Mouse (Mus musculus) heart, embryonic 14.5 days (tissue): ENCODE data around the gene Nid1. TPM values are rescaled to one million over a fixed set of nuclear protein-coding genes. Genes with fewer than 3 reads are reported as not detected.
"Not testable (repeated sequence)": the region's sequence is repeated elsewhere in the genome, so short reads cannot be mapped to it uniquely, and the experiment has no call there.

ENCODE experiments used
- ATAC-seq: fragments of 200-750 bp; cut with Nextera tagmentation; 2 replicates; pipeline ENCODE4 v1.8.0; 2017; ENCODE audit warnings: low read depth, moderate TSS enrichment; ENCODE audit not compliant: insufficient number of reproducible peaks, insufficient read depth, low FRiP score
- H3K27ac ChIP-seq, 2 experiments: fragments of 200-500 bp in 1 of 2; fragments of 300-500 bp in 1 of 2; sonication (generic) in 1 of 2; replicated peaks in 1 of 2; 2 replicates each; pipeline ENCODE4 v1.5.1; 2012 to 2014; ENCODE audit warnings: low read depth in 2 of 2, low read length in 2 of 2, control low read depth in 1 of 2, mild to moderate bottlenecking in 1 of 2, mixed read lengths in 1 of 2; ENCODE audit not compliant: control insufficient read depth in 1 of 2, insufficient read depth in 1 of 2
- H3K27me3 ChIP-seq: fragments of 300-500 bp; sonication (generic); 2 replicates; pipeline ENCODE4 v1.6.1; 2014; ENCODE audit warnings: mild to moderate bottlenecking, low read length, control low read depth; ENCODE audit not compliant: control insufficient read depth, insufficient read depth
- H3K36me3 ChIP-seq: fragments of 300-500 bp; sonication (generic); 2 replicates; pipeline ENCODE4 v1.6.1; 2014; ENCODE audit warnings: mild to moderate bottlenecking, control low read depth, low read length, mixed read lengths; ENCODE audit not compliant: control insufficient read depth, insufficient read depth
- H3K4me1 ChIP-seq, 2 experiments: fragments of 200-500 bp in 1 of 2; fragments of 300-500 bp in 1 of 2; sonication (generic) in 1 of 2; 2 replicates each; pipeline ENCODE4 v1.6.1; 2012 to 2014; ENCODE audit warnings: low read length in 2 of 2, control low read depth in 1 of 2, mixed read lengths in 1 of 2; ENCODE audit not compliant: control insufficient read depth in 2 of 2, insufficient read depth in 2 of 2
- H3K4me2 ChIP-seq: fragments of 300-500 bp; sonication (generic); 2 replicates; pipeline ENCODE4 v1.6.1; 2014; ENCODE audit warnings: mild to moderate bottlenecking, low read length
- H3K4me3 ChIP-seq, 2 experiments: fragments of 200-500 bp in 1 of 2; fragments of 300-500 bp in 1 of 2; sonication (generic) in 1 of 2; 2 replicates each; pipeline ENCODE4 v1.5.1; 2012 to 2014; ENCODE audit warnings: low read length in 2 of 2, mild to moderate bottlenecking in 2 of 2, control low read depth in 1 of 2, low read depth in 1 of 2, moderate library complexity in 1 of 2; ENCODE audit not compliant: control insufficient read depth in 1 of 2, insufficient read depth in 1 of 2
- H3K9ac ChIP-seq: fragments of 300-500 bp; sonication (generic); 2 replicates; pipeline ENCODE4 v1.6.1; 2014; ENCODE audit warnings: mild to moderate bottlenecking, low read length
- H3K9me3 ChIP-seq: fragments of 300-500 bp; sonication (generic); 2 replicates; pipeline ENCODE4 v1.6.1; 2016; ENCODE audit warnings: low read length, control low read depth; ENCODE audit not compliant: control insufficient read depth
- WGBS: fragments of 180-500 bp; shearing (Covaris S2); extraction: QIAGEN DNeasy Blood & Tissue Kit; methylation state at CpG from one replicate; pipeline ENCODE4 v1.1.7; 2014; 5-methylcytosine and 5-hydroxymethylcytosine counted together
- polyA plus RNA-seq: library from polyadenylated mRNA; unstranded; fragments of >200 nt; fragmentation: Nextera tagmentation; extraction: Ambion mirVana; gene quantifications from 2 replicates; pipeline ENCODE4 v1.2.1, GENCODE M21; 2014

The Nid1 gene
- polyA plus RNA-seq, 1 experiment from 2014 or later: 85.4 TPM

DNA sequence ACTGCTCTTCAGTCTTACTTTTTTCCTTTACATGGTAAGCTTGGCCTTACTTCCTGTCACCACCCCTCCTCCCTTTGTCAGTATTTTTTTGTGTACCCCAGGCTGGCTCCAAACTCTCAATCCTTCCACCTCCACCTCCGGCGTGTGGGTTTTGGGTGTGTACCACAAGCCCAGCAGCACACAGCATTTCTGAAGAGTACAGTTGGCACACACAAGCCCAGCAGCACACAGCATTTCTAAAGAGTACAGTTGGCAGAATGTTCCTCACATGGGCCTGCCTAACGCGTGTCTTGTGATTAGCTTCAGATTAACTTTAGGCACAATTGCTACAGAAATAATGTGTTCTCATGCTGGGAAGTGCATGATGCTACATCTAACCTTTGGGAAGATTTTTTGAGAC lies 93.6 kb downstream of the Nid1 start:
- H3K27me3 ChIP-seq: no peaks in the 10 kb centered on the region
- no peak for ATAC-seq
- no peaks in the 10 kb centered on the region for H3K36me3 ChIP-seq
- 69% methylated on average over 4 of the region's 4 CpGs for WGBS
- no peaks in the 10 kb centered on the region for H3K9me3 ChIP-seq
- no peak overlapping the region for H3K9ac ChIP-seq
- H3K4me3 ChIP-seq: no peak overlapping the region
- H3K27ac ChIP-seq: no peak overlapping the region
- peaks cover 13 to 18% of the 10 kb centered on the region in 2 experiments for H3K4me1 ChIP-seq
- no peak overlapping the region for H3K4me2 ChIP-seq

DNA sequence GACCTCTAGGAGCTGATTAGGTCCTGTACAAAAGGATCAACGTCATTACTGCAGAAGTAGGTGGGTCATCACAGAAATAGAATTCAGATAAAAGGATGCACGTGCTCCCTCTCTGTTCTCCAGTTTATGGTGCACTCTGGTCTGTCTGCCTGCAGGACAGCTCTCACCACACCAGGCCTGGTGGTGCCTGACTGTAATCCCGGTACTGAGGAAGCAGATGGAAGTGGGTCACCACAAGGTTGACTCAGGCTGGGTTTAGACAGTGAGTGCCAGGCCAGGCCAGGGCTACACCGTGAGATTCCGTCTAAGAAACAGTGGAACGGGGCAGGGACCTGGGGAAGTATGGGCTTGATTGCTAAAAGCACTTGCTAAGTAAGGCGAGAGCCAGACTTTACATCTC lies 94.6 kb downstream of the Nid1 start:
- Histone ChIP-seq H3K36me3 (no peaks in the 10 kb centered on the region), H3K4me2 (no peak overlapping the region), H3K27ac (no peak overlapping the region), H3K9me3 (no peaks in the 10 kb centered on the region), H3K4me1 (peaks cover 13 to 18% of the 10 kb centered on the region in 2 experiments), H3K9ac (no peak overlapping the region), H3K4me3 (no peak overlapping the region), H3K27me3 (no peaks in the 10 kb centered on the region)
- 63% methylated on average over 7 of the region's 7 CpGs for WGBS
- no peak for ATAC-seq

DNA sequence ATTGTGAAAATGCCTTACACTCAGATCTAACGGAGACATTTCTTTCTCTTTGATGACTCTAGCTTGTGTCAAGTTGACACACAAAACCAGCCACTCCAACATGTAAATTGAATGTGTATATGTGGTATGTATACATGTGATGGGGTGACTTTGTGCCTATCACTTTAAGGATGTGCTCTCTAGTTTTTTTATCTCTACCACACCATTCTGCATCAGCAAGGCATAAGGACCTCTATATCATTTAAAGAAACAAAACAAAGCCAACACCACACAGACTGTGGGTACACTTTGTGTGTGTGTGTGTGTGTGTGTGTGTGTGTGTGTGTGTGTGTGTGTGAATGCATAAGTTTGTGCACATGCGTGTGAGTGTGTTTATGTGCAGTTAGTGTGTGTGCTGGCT lies 99.2 kb downstream of the Nid1 start:
- Histone ChIP-seq H3K36me3 (no peaks in the 10 kb centered on the region), H3K27ac (no peak overlapping the region), H3K4me2 (no peak overlapping the region), H3K9ac (no peak overlapping the region), H3K27me3 (no peaks in the 10 kb centered on the region), H3K4me3 (no peak overlapping the region), H3K4me1 (peaks cover 14 to 15% of the 10 kb centered on the region in 2 experiments), H3K9me3 (no peaks in the 10 kb centered on the region)
- ATAC-seq: no peak
- WGBS: 93% methylated on average over 2 of the region's 2 CpGs

DNA sequence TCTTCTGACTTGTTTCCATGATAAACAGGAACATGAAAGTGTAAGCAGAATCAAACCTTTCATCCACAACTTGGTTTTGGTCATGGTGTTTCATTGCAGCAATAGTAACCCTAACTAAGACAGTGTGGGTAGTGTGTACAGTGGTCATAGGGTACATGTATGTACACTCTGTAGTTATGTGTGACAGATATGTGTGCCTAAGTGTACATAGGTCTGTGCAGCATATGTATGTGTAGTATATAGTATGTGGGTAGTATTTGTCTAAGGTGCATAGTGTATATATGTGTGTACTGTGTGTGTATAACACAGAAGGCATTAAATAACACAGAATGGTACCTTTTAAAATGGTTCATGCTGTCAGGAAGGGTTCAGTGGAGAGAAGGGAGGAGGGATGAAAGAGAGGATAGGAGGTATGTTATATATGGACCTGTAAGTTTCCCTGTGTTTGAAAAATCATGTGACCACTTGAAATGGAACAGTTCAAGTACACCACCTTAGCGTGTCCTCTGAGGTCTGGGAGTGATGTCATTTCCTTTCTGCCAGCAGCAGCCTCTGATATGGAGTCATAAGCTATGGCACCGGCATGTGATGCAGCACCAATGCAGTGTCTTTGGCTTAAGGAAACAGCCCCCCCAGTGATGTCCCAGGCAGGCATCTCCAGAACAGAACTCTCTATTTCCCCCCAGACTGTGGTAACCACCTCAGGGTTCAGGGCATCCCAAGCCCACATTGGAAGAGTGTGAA lies 100.1 kb downstream of the Nid1 start:
- ATAC-seq: no peak

DNA sequence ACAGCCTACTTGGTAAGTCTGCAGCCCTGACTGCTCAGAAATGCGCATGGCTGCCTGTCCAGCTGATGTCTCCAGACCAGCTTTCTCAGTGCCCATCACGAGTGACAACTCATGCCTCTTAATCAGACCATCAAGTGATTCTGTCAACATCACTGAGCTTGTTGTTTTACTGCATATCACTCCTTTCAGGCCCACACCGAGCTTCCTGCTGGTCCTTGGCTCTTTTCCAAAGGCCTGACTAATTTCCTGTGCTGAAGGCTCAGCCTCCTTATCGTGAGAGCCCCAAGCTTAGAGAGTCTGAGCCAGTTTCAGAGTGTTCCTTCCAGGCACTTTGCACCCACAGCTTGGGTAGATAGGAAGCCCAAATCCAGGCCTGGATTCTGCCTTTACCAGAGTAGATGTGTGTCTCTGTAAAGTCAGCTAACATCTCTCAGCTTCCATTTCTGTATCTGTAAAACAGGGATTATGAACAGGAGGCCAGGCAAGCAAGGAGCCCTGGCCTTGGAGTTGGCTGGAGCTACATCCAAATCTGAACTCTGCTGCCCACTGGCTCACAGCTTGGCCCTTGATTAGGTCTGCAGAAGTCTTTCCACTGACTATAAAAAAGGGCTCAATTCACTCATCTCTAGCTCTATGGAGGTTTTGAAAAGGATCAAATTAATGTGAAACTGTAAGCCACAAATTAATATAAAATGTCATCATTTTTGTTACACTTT lies 101.4 kb downstream of the Nid1 start:
- Histone ChIP-seq H3K4me3 (no peak overlapping the region), H3K36me3 (no peaks in the 10 kb centered on the region), H3K27me3 (no peaks in the 10 kb centered on the region), H3K27ac (peak overlapping the region; percentile 61 to 80), H3K4me2 (0 out of 2 replicates have a peak overlapping the region, but pooled peaks have one; percentile 6), H3K9ac (no peak overlapping the region), H3K4me1 (peaks cover 6 to 9% of the 10 kb centered on the region in 2 experiments), H3K9me3 (no peaks in the 10 kb centered on the region)
- 3% methylated on average over 4 of the region's 4 CpGs for WGBS
- ATAC-seq: peak; percentile 89

More for the DNA sequence above, 100.1 kb downstream of the Nid1 start:
- Histone ChIP-seq H3K27ac (no peak overlapping the region), H3K27me3 (no peaks in the 10 kb centered on the region), H3K4me2 (no peak overlapping the region), H3K4me1 (peaks cover 8 to 9% of the 10 kb centered on the region in 2 experiments), H3K36me3 (no peaks in the 10 kb centered on the region), H3K9me3 (no peaks in the 10 kb centered on the region), H3K4me3 (no peak overlapping the region), H3K9ac (no peak overlapping the region)
- 38% methylated on average over 2 of the region's 2 CpGs for WGBS

DNA sequence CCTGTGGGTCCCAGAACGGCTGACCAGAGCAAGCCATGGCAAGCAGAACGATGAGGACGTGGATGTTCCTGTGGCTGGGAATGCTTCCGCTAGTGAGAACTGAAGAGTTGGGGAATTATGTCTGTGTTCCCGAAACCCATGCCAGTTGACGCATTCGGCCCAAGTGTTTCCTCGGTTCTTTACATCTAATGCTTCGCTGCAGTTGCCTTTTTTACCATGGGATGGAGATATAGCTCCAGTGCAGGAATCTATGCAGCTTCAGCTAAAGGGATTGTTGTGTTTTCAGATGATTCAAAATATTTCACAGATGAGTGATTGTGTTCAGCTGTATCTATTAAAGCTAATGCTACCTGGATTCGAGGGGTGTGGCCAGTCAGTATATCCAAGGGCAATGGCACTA lies 105.7 kb downstream of the Nid1 start:
- H3K27ac ChIP-seq, H3K4me1 ChIP-seq, ATAC-seq, H3K36me3 ChIP-seq, H3K27me3 ChIP-seq, H3K4me3 ChIP-seq, H3K9ac ChIP-seq, H3K9me3 ChIP-seq, H3K4me2 ChIP-seq: not testable (repeated sequence)
- 87% methylated on average over 10 of the region's 10 CpGs for WGBS

DNA sequence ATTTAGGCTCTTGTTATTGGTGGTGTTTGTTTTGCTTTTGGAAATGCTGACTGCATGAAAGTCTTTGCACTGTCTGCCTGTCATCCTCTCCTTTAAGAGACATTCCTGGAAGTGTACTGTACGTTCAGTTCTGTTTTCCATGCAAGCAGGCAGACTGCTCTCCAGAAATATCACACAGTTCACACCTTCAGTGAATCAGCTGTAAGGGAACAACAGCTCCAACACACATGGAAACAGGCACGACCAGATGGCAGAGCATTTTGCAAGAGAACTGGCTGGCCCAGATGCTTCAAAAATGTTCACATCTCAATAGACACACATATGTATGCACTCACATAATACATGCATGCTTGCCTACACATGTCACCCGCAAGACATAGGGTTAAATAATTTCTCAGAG lies 109.4 kb downstream of the Nid1 start:
- no peaks in the 10 kb centered on the region for H3K9me3 ChIP-seq
- H3K4me1 ChIP-seq: peaks cover 3 to 12% of the 10 kb centered on the region in 2 experiments; a peak in 2 of 4 replicates
- H3K27ac ChIP-seq: no peak overlapping the region
- H3K27me3 ChIP-seq: no peaks in the 10 kb centered on the region
- no peak for ATAC-seq
- H3K4me2 ChIP-seq: no peak overlapping the region
- 44% methylated on average over 3 of the region's 3 CpGs for WGBS
- no peaks in the 10 kb centered on the region for H3K36me3 ChIP-seq
- H3K9ac ChIP-seq: no peak overlapping the region
- H3K4me3 ChIP-seq: no peak overlapping the region
